Mouse (Mus musculus): ENCODE data around the gene Tcf12.

DNA sequence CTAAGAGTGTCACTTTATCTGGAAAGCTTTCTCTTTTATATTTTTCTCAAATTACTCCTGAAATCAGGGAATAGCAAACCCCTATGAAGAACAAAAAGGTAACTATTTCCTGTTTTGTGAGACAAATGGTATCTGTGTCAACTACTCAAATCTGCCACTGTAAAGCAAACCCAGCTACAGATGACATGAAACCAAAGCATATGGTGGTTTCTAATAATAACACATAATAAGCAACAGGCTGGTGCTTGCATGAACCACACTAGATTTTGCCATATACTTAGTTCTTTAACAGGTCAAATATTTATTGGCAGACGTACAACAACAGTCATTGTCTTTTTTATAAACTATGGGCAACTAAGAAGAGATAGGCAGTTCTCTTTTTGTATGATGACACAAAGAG, 253.7 kb downstream of the Tcf12 start:
- no peak for TF ChIP-seq HCFC1 (IDR thresholded peaks at IDR 0.05; ENCODE audit: low read depth, low read length)
- no peak for TF ChIP-seq MAZ (IDR thresholded peaks at IDR 0.05; ENCODE audit: low read depth, low read length)
- no peak for TF ChIP-seq ETS1 (conservative IDR thresholded peaks at IDR 0.05; ENCODE audit: low read depth, low read length)
- TF ChIP-seq ZMIZ1 (IDR thresholded peaks at IDR 0.05; ENCODE audit: low read depth, low read length), result no peak
- no peak for TF ChIP-seq CTCF (conservative IDR thresholded peaks at IDR 0.05 in 1 of 2, IDR thresholded peaks at IDR 0.05 in 1 of 2; ENCODE audit: low read depth in 2 of 2, low read length in 2 of 2)
- TF ChIP-seq UBTF (IDR thresholded peaks at IDR 0.05; ENCODE audit: low read depth, low read length), result no peak

All from CH12.LX (cell line).